Mouse (Mus musculus) adrenal gland, postnatal 25 days (tissue): ENCODE measurements at regions not wholly inside any gene's neighbourhood (a gene's known extent, or its start where the extent isn't known, plus 50 kb on each side); places are given as distances from the start of the nearest gene placed in this dataset.
"Not testable (repeated sequence)": the region's sequence is repeated elsewhere in the genome, so short reads cannot be mapped to it uniquely, and the experiment has no call there.

Experiments
- DNase-seq: peaks from one replicate; pipeline ENCODE4 v3.0.0; 2021; ENCODE audit warnings: mixed read lengths

DNA sequence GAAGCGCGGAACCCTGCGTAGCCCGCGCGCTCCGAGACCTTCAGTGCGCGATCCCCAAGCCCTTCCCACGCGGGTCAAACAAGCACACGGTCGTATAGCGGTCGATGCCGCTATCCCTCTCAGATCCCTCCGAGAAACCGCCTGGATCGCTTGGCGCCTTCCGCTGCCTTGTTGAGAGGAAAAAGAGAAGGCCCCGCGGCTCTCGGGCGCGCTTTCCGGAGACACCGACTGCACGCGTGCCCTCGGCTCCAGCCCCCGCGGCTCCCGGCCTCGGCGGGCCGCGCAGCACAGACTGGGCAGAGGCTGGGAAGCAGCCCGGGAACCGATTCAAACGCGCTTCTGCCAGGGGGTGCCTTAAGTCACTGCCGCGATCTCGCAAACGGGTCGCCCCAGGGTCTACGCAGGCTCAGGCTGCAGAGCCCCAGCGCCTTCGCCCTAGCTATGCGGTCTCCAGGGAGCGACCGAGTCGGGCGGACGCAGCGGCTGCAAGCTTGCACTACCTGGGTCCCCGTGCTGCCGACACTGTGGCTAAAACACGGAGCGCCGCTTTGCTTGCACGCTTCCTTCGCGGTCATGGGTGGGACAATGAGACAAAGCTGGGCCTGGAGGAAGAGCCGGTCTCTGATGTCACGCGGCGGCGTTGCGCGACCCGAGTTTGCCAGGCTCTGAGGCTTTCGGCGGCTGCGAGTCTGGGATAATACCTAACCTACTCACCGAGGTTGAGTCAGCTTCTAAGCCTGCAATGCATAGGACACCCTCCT, 87.3 kb downstream of the Crisp4 start:
- DNase-seq, result no peak

DNA sequence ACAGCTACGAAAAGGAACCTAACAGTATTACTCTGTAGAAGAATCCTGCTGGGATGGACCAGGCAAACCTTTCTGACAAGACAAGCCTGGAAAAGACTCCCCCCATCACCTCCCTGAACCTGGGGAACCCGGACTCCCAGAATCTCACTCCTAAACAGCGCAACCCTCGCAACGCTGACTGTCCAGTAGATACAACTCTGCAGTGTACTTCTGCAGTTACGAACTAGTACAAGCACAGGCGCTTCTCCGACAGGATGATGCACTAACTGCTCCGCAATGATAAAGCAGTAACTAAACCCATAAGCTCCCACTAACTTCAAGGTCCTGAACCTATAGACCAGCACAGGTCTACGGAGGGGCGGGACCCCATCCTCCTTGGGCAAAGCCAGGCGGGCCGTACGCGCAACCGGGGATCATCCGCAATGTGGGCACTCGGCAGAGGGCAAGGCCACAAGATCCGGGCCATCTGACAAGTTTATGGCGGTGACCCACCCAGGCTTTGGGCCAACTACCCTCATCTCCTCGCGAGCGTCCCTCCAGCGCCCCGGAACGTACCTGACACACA, 88.0 kb downstream of the Crisp4 start:
- DNase-seq, result no peak

DNA sequence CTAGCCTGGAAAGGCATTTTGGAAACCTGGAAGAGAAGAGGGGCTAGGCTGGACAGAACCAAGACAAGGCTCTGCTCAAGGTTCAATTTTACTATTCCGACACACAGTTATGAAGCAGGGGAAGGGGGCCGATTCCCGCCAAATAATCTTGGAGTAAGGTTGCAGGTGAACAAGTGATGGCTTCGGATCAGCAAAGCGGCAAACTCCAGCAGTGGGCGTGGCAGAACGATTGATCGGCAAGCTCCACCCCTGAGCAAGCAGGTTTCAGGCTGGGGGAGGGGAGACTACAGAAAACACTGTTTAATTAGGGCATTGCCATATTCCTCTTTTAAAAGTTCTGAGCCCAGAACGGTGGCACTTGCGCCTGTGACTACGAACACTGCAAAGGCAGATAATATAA, 88.7 kb downstream of the Crisp4 start:
- not testable (repeated sequence) for DNase-seq

DNA sequence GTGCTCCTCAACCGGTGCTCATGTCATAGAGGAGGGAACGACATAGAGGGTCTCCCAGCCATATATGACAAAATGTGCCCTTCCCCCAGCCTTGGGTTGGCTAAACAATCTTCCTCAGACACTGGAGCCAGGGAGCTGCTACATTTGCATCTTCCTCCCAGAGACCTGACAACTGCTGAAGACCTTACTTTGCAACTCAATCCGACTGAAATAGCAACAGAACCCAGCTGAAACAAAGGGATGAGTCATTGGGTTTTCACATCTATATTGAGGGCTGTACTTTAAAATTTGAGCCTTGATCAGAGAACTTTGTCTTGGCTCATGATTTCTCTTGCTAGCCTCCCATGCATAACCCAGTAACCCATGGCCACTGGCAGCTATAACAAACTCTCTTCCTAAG, 115.5 kb downstream of the Crisp4 start:
- DNase-seq, result no peak

DNA sequence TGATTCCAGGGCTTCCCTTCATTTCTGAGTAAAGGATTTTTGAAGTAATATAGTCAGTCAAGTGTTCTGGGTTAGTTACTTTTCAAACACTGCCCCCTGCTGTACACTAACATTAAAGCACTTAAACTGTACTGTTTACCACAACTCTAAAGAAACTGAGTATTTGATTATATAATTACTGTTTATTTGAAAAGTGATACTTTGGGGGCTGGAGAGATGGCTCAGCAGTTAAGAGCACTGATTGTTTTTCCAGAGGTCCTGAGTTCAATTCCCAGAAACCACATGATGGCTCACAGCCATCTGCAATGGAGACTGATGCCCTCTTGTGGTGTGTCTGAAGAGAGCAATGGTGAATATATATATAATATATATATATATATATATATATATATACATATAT, 132.8 kb downstream of the Crisp4 start:
- not testable (repeated sequence) for DNase-seq

DNA sequence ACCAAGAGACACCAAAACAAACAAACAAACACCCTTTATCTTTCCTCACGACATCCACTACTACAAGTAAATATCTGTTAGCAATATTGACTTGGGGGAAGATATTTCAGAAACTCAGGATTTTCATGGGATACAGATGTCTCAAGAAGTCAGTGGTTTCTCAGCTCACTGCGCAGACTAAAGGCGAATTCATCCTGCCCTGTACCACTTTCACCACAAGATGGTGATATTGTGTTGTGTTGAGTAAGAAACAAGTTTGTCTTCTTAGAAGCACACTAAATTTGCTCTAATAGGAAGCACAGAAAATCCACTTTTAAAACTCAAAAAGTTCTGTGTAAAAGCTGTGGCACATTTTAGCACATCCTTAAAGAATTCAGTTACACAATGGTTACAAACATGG, 165.1 kb downstream of the Crisp4 start:
- no peak for DNase-seq

DNA sequence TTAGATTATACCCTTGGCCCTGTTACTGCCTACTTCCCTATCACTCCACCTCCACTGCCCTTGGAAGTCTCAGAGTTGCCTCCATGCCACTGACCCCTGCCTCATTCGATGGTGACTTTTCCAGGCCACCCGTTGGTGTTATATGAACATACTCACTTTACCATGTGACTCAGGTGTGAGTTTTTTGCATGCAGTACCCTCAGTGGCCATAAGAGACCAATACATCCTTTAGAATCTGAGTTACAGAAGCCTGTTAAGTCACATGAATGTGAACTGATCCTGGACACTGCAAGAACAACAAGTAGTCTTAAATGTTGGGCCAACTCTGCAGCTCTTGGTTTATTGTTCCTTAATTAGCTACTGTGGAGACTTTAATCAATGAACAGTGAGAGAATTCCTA, 167.6 kb downstream of the Crisp4 start:
- DNase-seq, result no peak

DNA sequence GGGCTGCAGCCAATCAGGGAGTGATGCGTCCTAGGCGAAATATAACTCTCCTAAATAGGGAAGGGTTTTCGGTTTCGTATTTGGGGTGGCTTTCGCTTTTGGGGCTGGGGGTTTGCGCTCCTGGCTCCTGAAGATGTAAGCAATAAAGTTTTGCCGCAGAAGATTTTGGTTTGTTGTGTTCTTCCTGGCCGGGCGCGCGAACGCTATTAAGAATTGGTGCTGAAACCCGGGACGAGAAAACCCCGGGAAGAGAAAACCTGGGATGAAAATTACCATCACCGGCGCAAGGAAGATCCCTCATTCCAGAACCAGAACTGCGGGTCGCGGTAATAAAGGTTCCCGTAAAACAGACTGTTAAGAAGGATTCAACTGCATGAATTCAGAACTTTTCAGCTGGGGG, 188.8 kb downstream of the Crisp4 start:
- DNase-seq, result peak; percentile 4

DNA sequence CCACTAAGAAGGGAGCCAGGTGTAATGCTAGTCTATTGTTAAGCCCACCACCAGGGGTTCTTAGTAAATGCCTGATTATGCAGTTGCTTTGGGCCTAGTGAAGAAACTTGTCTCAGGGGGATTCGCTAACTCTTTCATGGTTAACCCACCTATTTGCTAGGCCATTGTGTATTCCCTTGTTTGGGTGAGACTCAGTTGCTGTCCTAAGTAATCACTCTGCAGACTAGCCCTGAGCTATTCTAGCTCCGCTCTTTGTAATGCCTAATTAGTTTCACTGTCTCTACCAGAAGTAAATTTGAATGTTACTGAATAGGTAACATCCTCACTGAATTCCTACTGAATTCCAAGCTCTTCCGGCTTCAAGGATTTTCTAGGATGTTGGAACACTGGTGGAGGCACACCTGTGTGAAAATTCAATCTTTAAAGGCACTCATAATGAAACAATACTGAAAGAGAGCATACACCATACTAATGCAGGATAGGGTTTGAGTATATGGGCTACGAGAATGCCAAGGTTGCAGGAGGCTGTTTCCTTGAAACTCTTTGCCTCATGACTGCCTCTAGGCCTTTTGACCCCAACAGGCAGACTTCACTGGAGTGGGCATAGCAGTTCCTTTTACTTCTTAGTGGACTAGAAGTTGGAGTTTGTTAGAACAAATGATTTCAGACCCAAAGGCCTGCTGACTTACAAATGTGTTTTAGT, 213.4 kb downstream of the Crisp4 start:
- not testable (repeated sequence) for DNase-seq
